Mouse (Mus musculus) liver, postnatal 0 days (tissue): ENCODE results near the gene Cyp2s1. TPM values are rescaled to one million over a fixed set of nuclear protein-coding genes. Genes with fewer than 3 reads are reported as not detected.

Source experiments
- ATAC-seq: fragments of 200-750 bp; cut with Nextera tagmentation; 2 replicates; pipeline ENCODE4 v1.8.0; 2017; ENCODE audit warnings: mild to moderate bottlenecking, moderate library complexity
- DNase-seq: peaks from one replicate; pipeline ENCODE4 v3.0.0-alpha.2; 2016
- H3K27ac ChIP-seq: fragments of 300-500 bp; sonication (generic); 2 replicates; pipeline ENCODE4 v1.5.1; 2014; ENCODE audit warnings: antibody characterized with exemption, moderate library complexity, mild to moderate bottlenecking, low read depth
- H3K27me3 ChIP-seq: fragments of 300-500 bp; sonication (generic); 2 replicates; pipeline ENCODE4 v1.6.1; 2014; ENCODE audit warnings: low read length, control low read depth, mixed read lengths; ENCODE audit not compliant: insufficient read depth
- H3K36me3 ChIP-seq: fragments of 300-500 bp; sonication (generic); replicated peaks from 2 replicates; pipeline ENCODE4 v1.6.1; 2014; ENCODE audit warnings: mild to moderate bottlenecking, control low read depth, low read length, moderate library complexity, mixed read lengths; ENCODE audit not compliant: insufficient read depth
- H3K4me1 ChIP-seq: fragments of 300-500 bp; sonication (generic); 2 replicates; pipeline ENCODE4 v1.6.1; 2014; ENCODE audit warnings: antibody characterized with exemption, mild to moderate bottlenecking, control low read depth; ENCODE audit not compliant: insufficient read depth
- H3K4me2 ChIP-seq: fragments of 300-500 bp; sonication (generic); 2 replicates; pipeline ENCODE4 v1.6.1; 2014; ENCODE audit warnings: low read depth, mild to moderate bottlenecking, low read length, moderate library complexity, mixed read lengths
- H3K4me3 ChIP-seq: fragments of 300-500 bp; sonication (generic); 2 replicates; pipeline ENCODE4 v1.5.1; 2014; ENCODE audit warnings: low read depth, low read length
- H3K9ac ChIP-seq: fragments of 300-500 bp; sonication (generic); replicated peaks from 2 replicates; pipeline ENCODE4 v1.6.1; 2014; ENCODE audit warnings: mild to moderate bottlenecking, moderate library complexity
- H3K9me3 ChIP-seq: fragments of 300-500 bp; sonication (generic); 2 replicates; pipeline ENCODE4 v1.6.1; 2016; ENCODE audit warnings: mild to moderate bottlenecking, control low read depth, low read length, mixed read lengths
- CTCF ChIP-seq: sonication (generic); IDR thresholded peaks from 2 replicates; pipeline ENCODE4 v1.5.1; 2016; ENCODE audit warnings: antibody characterized with exemption, low read depth
- EP300 ChIP-seq: IDR thresholded peaks from 2 replicates; pipeline ENCODE4 v1.6.1; 2016; ENCODE audit warnings: antibody characterized with exemption, low read depth, mild to moderate bottlenecking
- WGBS: fragments of 180-500 bp; shearing (Covaris S2); extraction: QIAGEN DNeasy Blood & Tissue Kit; methylation state at CpG from one replicate; pipeline ENCODE4 v1.1.7; 2014; ENCODE audit not compliant: insufficient replicate concordance; 5-methylcytosine and 5-hydroxymethylcytosine counted together
- polyA plus RNA-seq: library from polyadenylated mRNA; unstranded; fragments of >200 nt; fragmentation: Nextera tagmentation; extraction: Ambion mirVana; gene quantifications from 2 replicates; pipeline ENCODE4 v1.2.1, GENCODE M21; 2015

Gene Cyp2s1
- polyA plus RNA-seq, 1 experiment from 2014 or later = 0.92 TPM

- peak; percentile 32; the same call in 1 of the 2 replicates for ATAC-seq
- DNase-seq = no peak
These were observed 35.3 kb downstream of the Cyp2s1 start for GRCm38 (mm10) chr7:25781321-25781936.

GRCm38 (mm10) chr7:25780753-25781152, 36.0 kb downstream of the Cyp2s1 start:
- H3K27ac ChIP-seq = no peak overlapping the region
- H3K4me2 ChIP-seq = no peak overlapping the region
- H3K4me3 ChIP-seq = no peak overlapping the region
- H3K4me1 ChIP-seq = peaks cover 18% of the 10 kb centered on the region
- TF ChIP-seq CTCF (no peak), EP300 (no peak)
- H3K9me3 ChIP-seq = no peaks in the 10 kb centered on the region
- H3K9ac ChIP-seq = no peak overlapping the region
- no peaks in the 10 kb centered on the region for H3K36me3 ChIP-seq
- 44% methylated on average over 4 of the region's 4 CpGs for WGBS
- H3K27me3 ChIP-seq = no peaks in the 10 kb centered on the region
- ATAC-seq (no peak), DNase-seq (no peak)

More at GRCm38 (mm10) chr7:25781321-25781936, 35.3 kb downstream of the Cyp2s1 start:
- 8% methylated on average over 32 of the region's 33 CpGs for WGBS
- H3K4me1 ChIP-seq = peaks cover 18% of the 10 kb centered on the region
- H3K4me2 ChIP-seq = peak overlapping the region; percentile 69
- TF ChIP-seq EP300 (no peak), CTCF (no peak)
- H3K9me3 ChIP-seq = no peaks in the 10 kb centered on the region
- peak overlapping the region; percentile 55; the same call in 1 of the 2 replicates for H3K9ac ChIP-seq
- H3K4me3 ChIP-seq = peak overlapping the region; percentile 31
- peak overlapping the region; percentile 66 for H3K27ac ChIP-seq
- no peaks in the 10 kb centered on the region for H3K27me3 ChIP-seq
- H3K36me3 ChIP-seq = no peaks in the 10 kb centered on the region

- H3K4me1 ChIP-seq = peaks cover 18% of the 10 kb centered on the region
- no peaks in the 10 kb centered on the region for H3K27me3 ChIP-seq
- no peak for TF ChIP-seq EP300
- no peak for TF ChIP-seq CTCF
- DNase-seq = no peak
- no peaks in the 10 kb centered on the region for H3K9me3 ChIP-seq
- no peaks in the 10 kb centered on the region for H3K36me3 ChIP-seq
- no peak overlapping the region for H3K27ac ChIP-seq
- WGBS = 74% methylated on average over 5 of the region's 5 CpGs
- ATAC-seq = no peak
- no peak overlapping the region for H3K9ac ChIP-seq
- no peak overlapping the region for H3K4me3 ChIP-seq
- H3K4me2 ChIP-seq = no peak overlapping the region
These were observed 36.7 kb downstream of the Cyp2s1 start for GRCm38 (mm10) chr7:25780021-25780420.

GRCm38 (mm10) chr7:25768229-25768628, 48.5 kb downstream of the Cyp2s1 start:
- Histone ChIP-seq H3K4me2 (no peak overlapping the region), H3K27me3 (no peaks in the 10 kb centered on the region), H3K36me3 (no peaks in the 10 kb centered on the region), H3K27ac (no peak overlapping the region), H3K9me3 (no peaks in the 10 kb centered on the region), H3K9ac (no peak overlapping the region), H3K4me1 (no peaks in the 10 kb centered on the region), H3K4me3 (no peak overlapping the region)
- ATAC-seq = no peak
- WGBS = 77% methylated on average over 5 of the region's 5 CpGs
- DNase-seq = no peak
- TF ChIP-seq CTCF = no peak

- Histone ChIP-seq H3K9ac (no peak overlapping the region), H3K27ac (no peak overlapping the region), H3K4me3 (no peak overlapping the region), H3K27me3 (no peaks in the 10 kb centered on the region), H3K36me3 (no peaks in the 10 kb centered on the region), H3K4me1 (no peaks in the 10 kb centered on the region), H3K9me3 (no peaks in the 10 kb centered on the region), H3K4me2 (no peak overlapping the region)
- 71% methylated on average over 6 of the region's 6 CpGs for WGBS
- TF ChIP-seq CTCF (no peak), EP300 (no peak)
- ATAC-seq (no peak), DNase-seq (no peak)
These were observed 50.6 kb downstream of the Cyp2s1 start for GRCm38 (mm10) chr7:25766108-25766507.

- H3K9ac ChIP-seq = no peak overlapping the region
- TF ChIP-seq CTCF = no peak
- no peak for TF ChIP-seq EP300
- no peak for DNase-seq
- peak; percentile 19; the same call in 1 of the 2 replicates for ATAC-seq
- H3K4me1 ChIP-seq = no peaks in the 10 kb centered on the region
- no peaks in the 10 kb centered on the region for H3K27me3 ChIP-seq
- H3K9me3 ChIP-seq = no peaks in the 10 kb centered on the region
- H3K4me3 ChIP-seq = no peak overlapping the region
- WGBS = 59% methylated on average over 5 of the region's 5 CpGs
- H3K4me2 ChIP-seq = no peak overlapping the region
- peak overlapping the region; percentile 59; the same call in 1 of the 2 replicates for H3K27ac ChIP-seq
- H3K36me3 ChIP-seq = no peaks in the 10 kb centered on the region
These were observed 52.5 kb downstream of the Cyp2s1 start for GRCm38 (mm10) chr7:25764221-25764620.
